Mouse (Mus musculus) naive thymus-derived CD4-positive, alpha-beta T cell, adult 2 months (primary cell): Measurements from ENCODE around the gene Fam104a.
A peak's percentile ranks its signal among the peaks of the same experiment; 100 is the strongest.
"Not testable (repeated sequence)": the region's sequence is repeated elsewhere in the genome, so short reads cannot be mapped to it uniquely, and the experiment has no call there.

Experiments
- DNase-seq: peaks from one replicate; pipeline ENCODE4 v3.0.0-alpha.2; 2011; ENCODE audit warnings: low read depth

Gene Fam104a

DNA sequence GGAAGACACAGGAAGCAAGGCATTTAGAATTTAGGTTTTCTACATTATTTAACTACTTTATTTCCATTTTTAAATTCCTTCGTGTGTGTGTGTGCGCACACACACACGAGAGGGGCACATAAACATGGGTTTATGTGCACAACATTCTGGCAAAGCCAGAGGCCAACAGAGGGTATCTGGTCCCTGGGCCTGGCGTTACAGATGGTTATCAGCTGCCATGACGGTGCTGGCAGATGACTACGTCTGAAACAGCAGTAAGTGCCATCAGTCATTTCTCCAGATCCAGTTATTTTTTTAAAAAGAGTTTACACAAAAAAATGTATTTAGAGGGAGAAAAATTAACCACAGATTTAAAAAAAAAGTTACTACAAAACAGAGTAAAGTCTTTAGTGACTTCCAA lies 17.8 kb downstream of the Fam104a start:
- no peak for DNase-seq

DNA sequence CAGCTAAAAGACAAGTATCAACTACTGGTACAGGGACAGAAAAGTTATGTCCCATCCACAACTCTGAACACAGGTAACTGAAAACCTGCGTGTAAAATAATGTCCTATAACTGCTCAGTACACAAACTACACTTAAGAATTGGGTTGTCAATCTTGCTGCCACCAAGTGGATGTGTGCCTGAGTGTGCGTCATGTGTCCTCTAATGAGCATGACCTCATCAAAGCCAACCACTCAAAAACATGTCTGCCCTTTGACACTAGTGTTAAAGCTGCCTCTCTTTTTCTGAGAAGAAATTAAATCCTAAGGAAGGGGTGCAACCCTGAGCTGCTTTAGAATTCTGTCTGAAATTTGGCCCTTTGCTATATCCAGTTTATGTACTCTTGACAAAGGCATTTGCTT lies 19.7 kb downstream of the Fam104a start:
- no peak for DNase-seq

DNA sequence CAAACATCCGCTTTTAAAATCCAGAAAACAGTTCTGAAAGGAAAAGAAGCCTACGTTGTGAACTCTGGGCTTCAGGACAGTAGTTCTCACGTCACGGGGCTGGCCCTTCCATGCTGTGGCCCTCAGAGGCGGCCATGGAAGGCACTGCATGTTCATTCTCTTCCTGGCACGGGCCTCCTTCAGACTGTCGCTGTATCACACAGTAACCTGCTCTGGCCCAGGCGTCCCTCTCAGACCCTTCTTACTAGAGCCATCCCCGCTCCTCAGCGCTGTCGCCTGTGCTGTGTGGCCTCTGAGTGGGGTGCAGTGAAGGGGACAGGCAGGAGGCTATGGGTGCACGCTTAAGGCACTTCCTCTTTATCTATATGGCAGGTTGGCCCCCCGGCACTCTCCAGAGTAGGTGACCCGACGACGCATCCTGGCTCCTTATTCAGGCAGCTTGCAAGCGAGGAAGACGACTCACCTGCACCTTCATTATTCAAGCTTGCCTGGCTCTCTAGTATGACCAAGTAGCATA lies 22.1 kb downstream of the Fam104a start:
- DNase-seq: no peak

DNA sequence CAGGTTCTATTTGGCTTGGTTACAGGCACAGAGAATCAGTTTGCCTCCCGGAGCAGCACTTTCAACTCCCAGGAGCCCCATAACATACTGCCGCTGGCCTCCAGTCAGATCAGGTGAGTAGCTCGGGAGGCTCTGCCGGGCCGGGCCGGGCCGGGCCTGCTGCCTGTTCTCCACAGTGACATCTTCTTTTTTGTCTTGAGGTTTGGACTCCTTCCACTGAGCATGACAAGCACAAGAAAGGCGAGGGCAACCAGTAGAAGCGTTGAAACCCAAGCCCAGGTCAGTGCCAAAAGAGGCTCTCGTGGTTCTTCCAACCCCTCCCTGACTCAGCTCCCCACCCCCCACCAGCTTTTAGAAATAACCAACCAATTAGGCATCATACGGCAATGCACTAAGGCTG lies 23.0 kb downstream of the Fam104a start:
- DNase-seq: no peak

GRCm38 (mm10) chr11:113660213-113660612 lies 23.7 kb downstream of the Fam104a start:
- DNase-seq: not testable (repeated sequence)

GRCm38 (mm10) chr11:113658763-113659162 lies 25.2 kb downstream of the Fam104a start:
- DNase-seq: no peak

DNA sequence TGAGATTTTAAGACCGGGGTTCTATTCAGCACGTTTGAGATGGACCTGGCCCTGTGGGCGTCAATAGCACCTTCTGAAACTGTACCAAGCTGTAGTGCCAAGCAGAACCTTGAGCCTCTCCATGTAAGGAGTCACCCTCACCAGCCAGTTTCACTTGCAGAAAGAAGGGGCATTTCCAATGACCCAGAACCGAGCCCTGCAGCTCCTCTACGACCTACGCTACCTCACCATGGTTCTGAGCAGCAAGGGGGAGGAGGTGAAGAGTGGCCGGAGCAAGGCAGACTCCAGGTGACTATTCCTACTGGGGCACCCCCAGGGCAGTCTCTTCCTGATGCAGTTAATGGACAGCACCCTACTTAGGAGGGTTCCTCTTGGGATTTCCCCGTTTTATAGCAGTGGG lies 25.6 kb downstream of the Fam104a start:
- no peak for DNase-seq

- no peak for DNase-seq
Measured at GRCm38 (mm10) chr11:113657221-113657620, 26.7 kb downstream of the Fam104a start.

GRCm38 (mm10) chr11:113656511-113656932 lies 27.4 kb downstream of the Fam104a start:
- DNase-seq: no peak

- no peak for DNase-seq
Measured at GRCm38 (mm10) chr11:113654561-113655270, 29.2 kb downstream of the Fam104a start.

GRCm38 (mm10) chr11:113654105-113654504 lies 29.9 kb downstream of the Fam104a start:
- DNase-seq: no peak

GRCm38 (mm10) chr11:113652516-113652915 lies 31.4 kb downstream of the Fam104a start:
- no peak for DNase-seq

DNA sequence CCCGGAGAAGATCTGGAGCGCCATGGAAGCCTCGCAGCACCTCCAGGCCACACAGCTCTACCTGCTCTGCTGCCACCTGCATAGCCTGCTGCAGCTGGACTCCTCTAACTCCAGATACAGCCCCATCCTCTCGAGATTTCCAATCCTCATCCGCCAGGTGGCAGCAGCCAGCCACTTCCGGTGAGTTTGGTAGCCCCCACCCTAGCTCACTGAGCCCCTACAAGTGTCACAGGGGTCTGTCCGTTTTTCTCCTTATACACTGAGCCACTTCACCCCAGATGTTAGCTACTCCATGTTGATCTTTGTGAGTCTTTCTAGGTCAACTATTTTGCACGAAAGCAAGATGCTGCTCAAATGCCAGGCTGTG lies 32.1 kb downstream of the Fam104a start:
- DNase-seq: peak; percentile 37

GRCm38 (mm10) chr11:113651206-113651906 lies 32.6 kb downstream of the Fam104a start:
- DNase-seq: no peak

- peak; percentile 82 for DNase-seq
Measured at GRCm38 (mm10) chr11:113649353-113650210, 34.4 kb downstream of the Fam104a start, which contains the start of gene Slc39a11. TSS of gene Slc39a11 (minus strand) at chr11:113650079.

DNA sequence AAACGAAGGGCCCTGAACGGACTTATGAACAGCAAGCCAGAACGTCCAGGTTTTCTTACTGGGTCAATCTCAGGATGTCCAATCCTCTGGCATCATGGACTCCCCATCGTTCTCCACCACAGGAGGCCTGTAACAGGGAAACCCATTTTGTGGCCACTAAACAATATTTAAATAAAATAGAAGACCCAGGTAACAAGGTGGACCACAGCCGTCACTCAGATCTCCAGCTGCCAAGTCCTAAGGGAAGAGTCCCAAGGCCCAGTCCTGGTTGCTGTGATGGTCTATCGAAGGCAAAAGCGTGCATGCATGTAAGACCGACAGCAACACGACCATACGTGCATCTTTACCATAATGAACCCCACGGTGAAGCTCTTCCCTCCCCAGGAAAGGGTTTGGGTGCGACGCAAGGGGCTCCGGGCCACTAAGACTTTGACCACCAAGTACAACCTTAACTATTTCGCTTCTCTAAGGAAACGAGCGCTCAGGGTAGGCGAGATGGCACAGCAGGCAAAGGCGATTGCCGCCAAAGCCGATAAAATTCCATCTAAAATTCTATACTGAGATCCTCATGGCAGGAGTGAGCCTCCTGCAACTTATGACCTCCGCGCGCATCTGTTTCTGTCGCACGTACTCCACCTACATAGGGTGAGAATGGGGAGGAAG lies 35.1 kb downstream of the Fam104a start, which contains the start of gene Cog1:
Gene Cog1, plus strand, starts transcription at position 480 of the 663 bp plus-strand sequence.
- no peak for DNase-seq

DNA sequence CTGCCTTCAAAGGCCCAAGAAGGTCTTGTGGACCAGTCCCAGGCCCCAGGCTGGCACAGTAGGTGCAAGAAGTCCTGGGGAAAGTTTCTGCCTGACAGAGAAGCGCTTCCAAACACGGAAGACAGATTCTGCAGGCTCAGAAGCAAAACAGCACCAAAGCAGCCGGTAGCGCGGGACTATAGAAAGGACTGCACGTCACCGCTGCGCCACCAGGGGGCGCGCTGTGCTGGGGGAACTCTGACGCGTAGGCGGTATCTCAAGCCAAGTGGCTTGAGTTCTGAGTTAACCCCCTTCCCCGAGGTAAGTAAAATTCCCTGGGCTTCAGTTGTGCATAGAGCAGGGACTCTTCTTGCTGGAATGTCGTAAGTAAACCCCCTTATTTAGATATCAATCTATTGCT lies 35.8 kb downstream of the Fam104a start:
- DNase-seq: peak; percentile 93

GRCm38 (mm10) chr11:113645181-113645580 lies 38.8 kb downstream of the Fam104a start:
- no peak for DNase-seq

GRCm38 (mm10) chr11:113638680-113639079 lies 45.3 kb downstream of the Fam104a start:
- no peak for DNase-seq

GRCm38 (mm10) chr11:113634699-113635121 lies 49.2 kb downstream of the Fam104a start:
- no peak for DNase-seq

DNA sequence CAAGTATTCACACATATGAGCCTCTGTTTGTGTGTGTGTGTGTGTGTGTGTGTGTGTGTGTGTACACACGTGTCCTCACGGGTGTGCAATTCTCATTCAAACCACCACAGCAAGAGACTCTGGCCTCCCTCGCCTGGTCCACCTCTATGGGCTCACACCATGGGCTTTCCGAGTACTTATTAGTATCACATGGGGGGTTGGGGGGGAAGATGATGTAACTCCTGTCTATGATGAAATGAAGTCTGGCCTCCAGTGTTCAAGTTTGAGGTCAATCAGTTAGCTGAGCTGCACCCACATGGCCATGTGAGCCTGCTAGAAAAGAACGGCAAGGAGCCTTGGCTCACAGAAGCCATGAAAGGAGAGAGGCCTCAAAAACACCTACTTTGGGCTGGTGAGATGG lies 50.6 kb downstream of the Fam104a start:
- no peak for DNase-seq

DNA sequence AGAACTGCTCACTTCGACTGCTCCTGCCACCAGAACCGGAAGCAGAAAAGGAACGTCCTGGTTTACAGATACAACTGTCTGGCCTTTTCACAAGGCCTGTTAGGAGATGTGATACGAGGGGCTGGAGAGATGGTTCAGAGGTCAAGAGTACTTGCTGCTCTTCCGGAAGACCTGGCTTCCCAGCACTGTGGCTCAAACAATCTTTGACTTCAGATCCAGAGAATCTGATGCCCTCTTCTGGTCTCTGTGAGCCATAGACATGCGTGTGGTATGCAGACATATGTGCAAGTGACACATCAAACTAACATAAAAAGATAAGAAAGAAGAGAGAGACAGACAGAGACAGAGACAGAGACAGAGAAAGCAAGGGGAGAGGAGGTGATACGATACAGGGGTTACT lies 51.7 kb downstream of the Fam104a start:
- no peak for DNase-seq
